Mouse (Mus musculus): Measurements from ENCODE around the gene Dpep3. TPM values are rescaled to one million over a fixed set of nuclear protein-coding genes. Genes with fewer than 3 reads are reported as not detected.

Dpep3 gene
- total RNA-seq, 1 experiment from 2014 or later, result 1.7 TPM

DNA sequence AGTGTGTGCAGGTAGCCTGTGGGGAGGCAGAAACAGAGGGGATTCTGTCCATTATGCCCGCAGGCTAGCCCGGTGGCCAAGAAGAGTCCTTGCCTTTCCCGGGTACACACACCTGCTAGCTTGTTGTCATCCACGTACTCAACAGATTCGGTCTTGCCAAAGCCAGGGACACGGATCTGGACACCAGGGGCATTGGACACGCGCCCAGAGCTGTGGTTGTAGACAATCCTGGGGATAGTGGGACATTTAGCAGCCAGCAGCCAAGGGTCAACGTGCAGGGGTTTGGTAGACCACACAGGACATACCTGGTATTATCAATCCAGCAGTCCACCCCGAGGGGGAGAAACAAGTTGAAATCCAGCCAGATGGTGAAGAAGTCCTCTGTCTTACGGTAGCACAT lies 37.2 kb downstream of the Dpep3 start:
- no peak for ATAC-seq (replicated peaks; ENCODE audit: insufficient number of reproducible peaks, low FRiP score, low TSS enrichment, poor library complexity, severe bottlenecking)

- ATAC-seq (replicated peaks; ENCODE audit: insufficient number of reproducible peaks, low FRiP score, low TSS enrichment, poor library complexity, severe bottlenecking), result no peak
Measured at GRCm38 (mm10) chr8:105938306-105938669, 40.9 kb downstream of the Dpep3 start, which contains the start of gene Psmb10. Gene Psmb10 (minus strand): TSS chr8:105938444.

DNA sequence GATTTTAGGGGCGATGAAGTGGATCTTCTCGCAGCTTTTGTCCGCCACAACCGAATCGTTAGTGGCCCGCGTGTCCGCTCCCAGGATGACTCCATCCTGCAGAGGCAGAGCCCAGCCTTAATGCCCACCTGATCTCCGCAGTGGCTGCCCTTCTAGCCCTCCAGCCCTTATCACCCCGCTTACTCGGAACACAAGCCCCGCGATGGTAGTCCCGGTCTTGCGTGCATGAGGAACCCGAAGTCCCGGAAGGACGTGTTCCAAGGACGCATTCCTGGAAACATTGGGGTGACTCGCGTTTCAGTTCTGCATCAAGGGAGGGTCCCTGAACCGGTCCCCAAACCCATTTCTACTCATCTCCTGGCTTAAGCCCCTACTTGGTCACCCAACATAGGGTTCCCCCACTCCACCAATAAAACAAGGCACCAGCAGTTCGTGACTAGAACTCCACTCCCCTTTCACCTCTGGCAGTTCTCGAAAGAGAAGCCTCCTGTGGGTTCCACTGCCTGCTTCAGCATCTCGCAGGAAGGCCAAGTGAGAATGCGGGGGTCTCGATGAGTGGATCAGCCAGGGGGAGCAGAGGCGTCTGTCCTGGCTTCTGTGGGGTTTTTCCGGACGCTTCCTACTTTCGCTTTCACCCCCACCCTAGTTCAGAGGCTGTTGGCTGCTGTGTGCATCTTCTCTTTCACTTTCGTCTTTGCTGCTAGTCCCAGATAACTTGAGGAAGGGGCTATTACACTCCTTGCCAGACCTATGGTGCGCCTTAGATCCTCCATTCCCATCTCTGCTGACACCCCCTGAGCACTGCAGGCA lies 41.5 kb downstream of the Dpep3 start:
- no peak; the same call in 1 of the 2 replicates for ATAC-seq (replicated peaks; ENCODE audit: insufficient number of reproducible peaks, low FRiP score, low TSS enrichment, poor library complexity, severe bottlenecking)

DNA sequence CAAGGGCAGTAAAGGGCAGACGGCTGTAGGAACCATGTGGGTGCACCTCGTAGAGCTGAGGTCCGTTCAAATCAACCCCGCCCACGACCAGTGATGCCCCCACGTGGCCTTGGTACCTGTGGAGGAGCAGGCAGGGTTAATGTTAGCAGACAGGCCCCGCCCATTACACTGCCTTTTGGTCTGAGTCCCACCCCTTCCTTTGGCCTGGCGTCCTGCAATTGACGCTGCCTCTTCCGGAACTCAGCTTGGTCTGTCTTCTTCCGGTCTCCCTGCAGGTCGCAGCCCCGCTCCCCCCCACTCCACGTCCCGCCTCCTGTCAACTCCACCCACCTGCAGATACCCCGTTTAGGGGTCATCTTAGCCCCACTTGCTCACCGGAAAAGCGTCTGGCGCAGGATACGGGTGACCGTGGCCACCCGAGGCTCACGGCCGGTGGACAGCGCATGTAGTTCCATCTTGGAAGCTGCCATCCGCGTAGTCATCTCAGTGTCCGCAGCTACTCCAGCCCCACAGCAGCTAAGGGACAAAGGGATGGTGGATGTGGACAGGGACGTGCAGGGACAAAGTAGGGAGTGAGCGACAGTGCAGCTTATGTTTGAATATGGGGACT lies 42.3 kb downstream of the Dpep3 start:
- ATAC-seq (replicated peaks; ENCODE audit: insufficient number of reproducible peaks, low FRiP score, low TSS enrichment, poor library complexity, severe bottlenecking), result peak; percentile 85

DNA sequence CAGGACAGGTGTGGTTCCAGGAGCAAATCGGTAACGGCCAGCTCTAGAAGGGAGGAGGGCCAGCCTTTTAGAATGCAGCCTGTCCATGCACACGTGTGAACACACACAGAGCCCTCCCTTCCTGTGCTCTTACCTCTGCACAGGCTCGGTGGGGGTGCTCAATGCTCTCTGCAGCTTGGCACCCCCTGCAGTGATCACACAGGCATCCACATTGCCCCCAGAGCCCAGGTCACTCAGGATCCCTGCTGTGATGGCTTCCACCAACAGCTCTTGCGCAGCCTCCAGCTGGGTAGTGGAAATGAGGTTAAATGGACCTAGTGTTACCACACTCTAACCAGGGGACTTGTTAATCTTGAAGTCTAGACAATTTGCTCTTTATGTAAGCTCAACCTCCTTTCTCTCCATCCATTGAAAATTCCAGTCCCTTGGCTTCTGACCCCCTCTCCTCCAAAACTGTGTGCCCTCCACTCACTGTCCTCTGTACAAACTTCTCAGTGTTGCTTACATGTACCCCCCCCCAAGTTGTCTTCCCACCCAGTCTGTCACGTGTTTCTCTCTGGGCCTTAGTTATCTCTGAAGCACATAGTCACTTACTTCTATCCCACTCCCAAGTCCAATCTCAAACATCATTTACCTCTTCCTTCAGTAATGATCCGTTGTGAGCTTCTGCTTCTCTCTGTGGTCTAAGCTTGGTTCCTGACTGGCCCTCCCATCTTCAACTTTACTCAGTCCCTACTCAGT lies 43.2 kb downstream of the Dpep3 start:
- no peak for ATAC-seq (replicated peaks; ENCODE audit: insufficient number of reproducible peaks, low FRiP score, low TSS enrichment, poor library complexity, severe bottlenecking)

DNA sequence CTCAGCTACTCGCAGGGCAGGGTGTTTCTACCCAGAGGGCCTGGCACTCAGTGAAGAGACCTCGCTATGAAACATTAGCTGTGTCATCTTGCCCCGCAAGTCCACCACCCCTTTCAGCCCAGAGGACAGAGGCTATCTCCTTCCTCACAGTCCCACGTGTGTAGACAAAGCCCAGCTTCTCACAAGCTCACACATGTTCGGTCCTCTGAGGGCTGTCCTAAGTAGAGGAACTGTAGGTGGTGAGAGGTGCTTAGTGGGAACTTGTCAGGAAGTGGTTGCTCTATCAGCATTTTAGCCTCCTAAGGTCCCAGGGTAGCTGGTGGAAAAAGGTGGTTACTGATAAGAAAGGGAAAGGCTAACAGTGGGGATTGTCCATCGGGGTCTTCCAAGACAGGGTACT lies 44.1 kb downstream of the Dpep3 start:
- ATAC-seq (replicated peaks; ENCODE audit: insufficient number of reproducible peaks, low FRiP score, low TSS enrichment, poor library complexity, severe bottlenecking), result no peak

DNA sequence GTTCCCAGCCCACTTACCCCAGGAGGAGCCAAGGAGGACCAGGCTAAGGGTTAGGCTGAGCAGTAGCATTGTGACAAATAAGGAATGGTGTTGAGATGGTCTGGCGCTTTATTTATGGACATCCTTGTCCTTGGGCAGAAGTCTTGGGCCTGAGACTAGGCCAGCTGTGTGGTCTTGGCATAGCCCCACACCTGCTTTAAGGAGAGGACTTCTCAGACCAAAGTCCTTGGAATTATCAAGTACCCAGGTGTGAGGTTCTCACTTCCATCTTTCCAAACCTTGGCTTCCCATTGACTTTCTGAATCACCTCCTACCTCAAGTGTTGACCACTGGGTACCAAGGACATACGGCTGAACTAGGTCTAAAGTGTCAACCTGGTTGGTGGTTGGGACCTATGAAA lies 45.5 kb downstream of the Dpep3 start, which contains the start of gene Ctrl:
TSS of gene Ctrl (minus strand) at position 101 of the 400 bp plus-strand sequence.
- ATAC-seq (replicated peaks; ENCODE audit: insufficient number of reproducible peaks, low FRiP score, low TSS enrichment, poor library complexity, severe bottlenecking), result no peak

DNA sequence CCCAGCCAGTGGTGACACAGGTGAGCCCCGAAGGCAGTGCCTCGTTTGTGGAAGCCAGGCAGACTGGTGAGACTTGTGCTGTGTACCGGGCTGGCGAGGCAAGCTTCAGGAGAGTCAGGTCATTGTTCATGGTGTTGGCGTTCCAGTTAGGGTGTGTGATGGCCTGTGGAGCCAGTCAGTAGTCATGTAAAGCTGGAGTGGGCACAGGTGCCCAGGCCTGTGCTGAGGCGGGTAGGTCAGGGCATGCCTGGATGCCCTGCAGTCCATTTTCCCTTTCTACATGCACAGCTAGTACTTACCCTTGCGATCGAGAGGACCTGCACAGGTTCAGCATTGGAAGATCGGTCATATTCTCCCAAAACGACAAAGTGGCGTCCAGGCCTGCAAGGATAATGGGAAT lies 46.7 kb downstream of the Dpep3 start:
- no peak for ATAC-seq (replicated peaks; ENCODE audit: insufficient number of reproducible peaks, low FRiP score, low TSS enrichment, poor library complexity, severe bottlenecking)

GRCm38 (mm10) chr8:105931271-105931670 lies 48.0 kb downstream of the Dpep3 start:
- no peak for ATAC-seq (replicated peaks; ENCODE audit: insufficient number of reproducible peaks, low FRiP score, low TSS enrichment, poor library complexity, severe bottlenecking)

GRCm38 (mm10) chr8:105930602-105931001 lies 48.6 kb downstream of the Dpep3 start:
- ATAC-seq (replicated peaks; ENCODE audit: insufficient number of reproducible peaks, low FRiP score, low TSS enrichment, poor library complexity, severe bottlenecking), result peak; percentile 88

- ATAC-seq (replicated peaks; ENCODE audit: insufficient number of reproducible peaks, low FRiP score, low TSS enrichment, poor library complexity, severe bottlenecking), result no peak
Measured at GRCm38 (mm10) chr8:105925123-105925522, 54.1 kb downstream of the Dpep3 start.

Other genes starting within 250 kb of the Dpep3 start
- gene Gfod2, start 220.8 kb downstream of the Dpep3 start, total RNA-seq (2017), result 0.21 to 2.7 TPM in 2 of 3 replicates, not detected in the other
- gene Ranbp10, start 152.1 kb downstream of the Dpep3 start, total RNA-seq (2017), result 11.8 to 19.7 TPM (median 13.0 TPM) in 3 replicates
- 0.19 TPM in 1 of 3 replicates, not detected in the others for gene Tsnaxip1, start 151.7 kb downstream of the Dpep3 start, total RNA-seq (2017)
- gene Cenpt, start 126.2 kb downstream of the Dpep3 start, total RNA-seq (2017), result 3.6 to 7.3 TPM (median 5.4 TPM) in 3 replicates
- 12.3 to 21.2 TPM (median 20.9 TPM) in 3 replicates for gene Thap11, start 124.3 kb downstream of the Dpep3 start, total RNA-seq (2017)
- gene Nutf2, start 118.8 kb downstream of the Dpep3 start, total RNA-seq (2017), result 20.2 to 38.8 TPM (median 28.6 TPM) in 3 replicates
- 29.2 to 48.9 TPM (median 46.8 TPM) in 3 replicates for gene Edc4, start 98.5 kb downstream of the Dpep3 start, total RNA-seq (2017)
- gene Nrn1l, start 85.9 kb downstream of the Dpep3 start, total RNA-seq (2017), result 3.6 TPM in 1 of 3 replicates, not detected in the others
- gene Pskh1, start 79.0 kb downstream of the Dpep3 start, total RNA-seq (2017), result 11.4 to 15.3 TPM (median 11.6 TPM) in 3 replicates
- not detected in 3 replicates for gene Ctrl, start 45.6 kb downstream of the Dpep3 start, total RNA-seq (2017)
- gene Psmb10, start 41.0 kb downstream of the Dpep3 start, total RNA-seq (2017), result 98.5 to 154 TPM (median 99.0 TPM) in 3 replicates
- gene Lcat, start 36.0 kb downstream of the Dpep3 start, total RNA-seq (2017), result not detected in 3 replicates
- 2.7 to 13.5 TPM (median 8.1 TPM) in 3 replicates for gene Slc12a4, start 13.3 kb downstream of the Dpep3 start, total RNA-seq (2017)
- gene Dus2, start 11.9 kb upstream of the Dpep3 start, total RNA-seq (2017), result 4.4 to 16.1 TPM (median 14.3 TPM) in 3 replicates
- 1.2 to 2.1 TPM (median 1.3 TPM) in 3 replicates for gene Dpep2nb, start 26.5 kb upstream of the Dpep3 start, total RNA-seq (2017)
- gene Ddx28, start 32.5 kb upstream of the Dpep3 start, total RNA-seq (2017), result 25.7 to 34.8 TPM (median 33.9 TPM) in 3 replicates
- 69.7 to 114 TPM (median 95.6 TPM) in 3 replicates for gene Nfatc3, start 79.4 kb upstream of the Dpep3 start, total RNA-seq (2017)
- gene Esrp2, start 157.5 kb upstream of the Dpep3 start, total RNA-seq (2017), result not detected in 3 replicates
- gene Pla2g15, start 171.0 kb upstream of the Dpep3 start, total RNA-seq (2017), result 7.7 to 8.6 TPM (median 8.2 TPM) in 3 replicates
- 11.1 to 13.3 TPM (median 13.1 TPM) in 3 replicates for gene Slc7a6, start 189.4 kb upstream of the Dpep3 start, total RNA-seq (2017)
- 65.9 to 77.4 TPM (median 66.8 TPM) in 3 replicates for gene Slc7a6os, start 231.5 kb upstream of the Dpep3 start, total RNA-seq (2017)
- 9.3 to 14.4 TPM (median 10.9 TPM) in 3 replicates for gene Prmt7, start 231.5 kb upstream of the Dpep3 start, total RNA-seq (2017)

Measured in monocyte, adult 5-6 weeks (primary cell).